Mouse (Mus musculus) ES-Bruce4 (cell line): Measurements from ENCODE around the gene Tmod2.

Source experiments
- CTCF ChIP-seq: IDR thresholded peaks from one replicate; pipeline ENCODE4 v1.8.1; 2011; ENCODE audit warnings: low read depth, low read length
- POLR2A ChIP-seq: IDR thresholded peaks from one replicate; pipeline ENCODE4 v1.8.1; 2011; ENCODE audit warnings: low read length; ENCODE audit not compliant: insufficient read depth

GRCm38 (mm10) chr9:75600166-75600934 is 10.8 kb downstream of the Tmod2 start:
- TF ChIP-seq CTCF: no peak
- no peak for TF ChIP-seq POLR2A
